Mouse (Mus musculus) brain, adult 10 weeks (tissue): ENCODE data around the gene 2900026A02Rik. TPM values are rescaled to one million over a fixed set of nuclear protein-coding genes. Genes with fewer than 3 reads are reported as not detected.

ENCODE experiments used
- polyA plus RNA-seq: library from polyadenylated mRNA; stranded (reverse); fragments of 350-450 nt; fragmentation: Illumina TruSeq; extraction: RNeasy Lipid Tissue Mini Kit (QIAGEN cat#74804); gene quantifications from one replicate; pipeline ENCODE4 v1.2.3, GENCODE M21; 2015; ENCODE audit warnings: low read depth, low replicate concordance

The 2900026A02Rik gene
- 19.0 TPM for polyA plus RNA-seq

GRCm38 (mm10) chr5:113221147-113221865, at the start of gene 2900026A02Rik:
Gene 2900026A02Rik, minus strand, starts transcription at chr5:113221236.

GRCm38 (mm10) chr5:113226632-113227102, 5.6 kb upstream of the 2900026A02Rik start, which contains the start of gene Tmem211:
Gene Tmem211, plus strand, starts transcription at chr5:113226909.

GRCm38 (mm10) chr5:113081439-113081838, 139.6 kb downstream of the 2900026A02Rik start, which contains the start of gene Crybb3:
Gene Crybb3, minus strand, starts transcription at chr5:113081584.

GRCm38 (mm10) chr5:113070017-113070416, 151.0 kb downstream of the 2900026A02Rik start, which contains the start of gene Crybb2:
Gene Crybb2, minus strand, starts transcription at chr5:113070117.

Other genes with a start within 250 kb of the 2900026A02Rik start
- 43.9 TPM for gene Grk3, start 205.4 kb downstream of the 2900026A02Rik start, polyA plus RNA-seq
- not detected for gene Crybb2, start 151.1 kb downstream of the 2900026A02Rik start, polyA plus RNA-seq
- gene Crybb3, start 139.7 kb downstream of the 2900026A02Rik start, polyA plus RNA-seq, result 2.1 TPM
- gene Tmem211, start 5.7 kb upstream of the 2900026A02Rik start, polyA plus RNA-seq, result not detected
- gene Sgsm1, start 89.5 kb upstream of the 2900026A02Rik start, polyA plus RNA-seq, result 60.1 TPM
- not detected for gene Aym1, start 136.1 kb upstream of the 2900026A02Rik start, polyA plus RNA-seq